Mouse (Mus musculus): Measurements from ENCODE around the gene Gal3st1.
"Not testable (repeated sequence)": the region's sequence is repeated elsewhere in the genome, so short reads cannot be mapped to it uniquely, and the experiment has no call there.

Gal3st1 gene

DNA sequence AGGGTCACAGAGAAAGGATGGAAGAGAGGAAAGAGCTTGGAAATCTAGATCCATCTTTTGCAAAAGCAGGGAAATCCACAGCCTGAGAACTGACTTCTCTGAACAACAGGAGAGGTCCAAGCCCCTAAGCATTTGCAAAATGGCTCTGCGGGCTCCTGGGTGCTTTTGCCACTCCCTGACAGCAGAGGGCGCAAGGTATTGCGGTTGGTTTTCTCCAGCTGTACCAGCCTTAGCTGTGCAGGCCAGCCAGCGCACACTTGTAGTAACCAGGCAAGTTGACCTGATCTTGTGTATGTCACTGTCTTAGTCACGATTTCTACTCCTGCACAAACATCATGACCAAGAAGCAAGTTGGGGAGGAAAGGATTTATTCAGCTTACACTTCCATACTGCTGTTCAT, 18.2 kb downstream of the Gal3st1 start:
- ChIA-PET POLR2A (interaction anchor here in 2 of 4 experiments (0.8 to 1.2 kb wide), 3 partner anchors 25 to 122 kb away, joined by 3 read pairs; partner anchors contain the start of genes Pes1 (in 1 of the 2) and Sec14l2 (in 1 of the 2)), CTCF (interaction anchor here (0.5 to 4.8 kb wide), 41 partner anchors 9 to 409 kb away, joined by 3 to 71 read pairs (median 4); partner anchors contain the start of genes Sec14l3 (in 2 of the 4), Gal3st1 (in 1 of the 4), Pes1 (in 1 of the 4) and Rnf215 (in 1 of the 4))

DNA sequence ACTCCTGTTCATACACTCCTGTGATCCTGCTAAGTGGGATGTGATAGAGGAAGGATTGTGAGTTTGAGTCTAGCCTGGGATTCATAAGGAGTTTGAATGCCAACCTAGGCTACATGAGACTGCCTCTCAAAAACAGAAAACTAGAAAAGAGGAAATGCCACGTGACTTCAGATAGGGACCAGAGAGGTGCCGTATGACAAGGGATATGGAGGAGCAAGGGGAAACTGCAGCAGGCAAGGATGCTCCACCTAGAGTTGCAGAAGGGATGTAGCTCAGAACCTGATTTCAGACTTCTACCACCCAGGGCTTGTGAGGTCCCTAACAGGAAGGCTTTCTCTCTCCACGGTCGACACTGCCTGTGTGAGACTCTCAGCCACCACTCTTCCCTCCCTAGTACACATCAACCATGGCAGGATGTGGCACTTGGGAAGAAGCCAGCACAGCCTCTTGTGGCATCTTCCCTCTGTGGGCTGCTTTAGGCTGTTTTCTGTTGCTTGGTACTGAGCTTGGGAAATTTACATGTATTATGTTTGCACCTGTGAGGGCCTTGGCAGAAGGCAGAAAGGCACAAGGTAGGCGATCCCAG, 21.9 kb downstream of the Gal3st1 start:
- CTCF ChIA-PET, result interaction anchor here in 3 of 4 experiments (0.8 to 2.5 kb wide), 7 partner anchors 11 to 113 kb away, joined by 3 to 28 read pairs (median 4); no protein-coding TSS in a partner anchor
- POLR2A ChIA-PET, result no interaction called here

DNA sequence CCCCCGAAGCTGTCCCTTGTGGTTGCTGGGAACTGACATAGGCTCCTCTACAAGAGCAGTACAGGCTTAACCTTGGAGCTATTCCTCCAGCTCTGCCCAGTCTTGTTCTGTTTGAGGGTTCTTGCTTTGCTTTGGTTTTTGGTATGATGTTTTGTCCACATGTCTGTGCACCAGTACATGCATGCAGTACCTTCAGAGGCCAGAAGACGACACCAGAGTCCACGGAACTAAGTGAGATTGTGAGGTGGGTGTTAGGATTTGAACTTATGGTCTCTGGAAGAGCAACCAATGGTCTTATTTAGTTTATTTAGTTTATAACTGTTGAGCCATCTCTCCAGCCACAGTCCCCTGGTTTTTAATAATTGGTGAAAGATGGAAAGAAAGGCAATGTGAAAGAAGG, 23.0 kb downstream of the Gal3st1 start:
- ChIA-PET CTCF (interaction anchor here (0.6 to 2.5 kb wide), 9 partner anchors 13 to 112 kb away, joined by 3 to 28 read pairs (median 7); no protein-coding TSS in a partner anchor), POLR2A (interaction anchor here in 2 of 4 experiments (0.6 to 1.9 kb wide), 6 partner anchors 22 to 316 kb away, joined by 3 to 9 read pairs (median 4); partner anchors contain the start of gene Sec14l2 (in 1 of the 2))

- CTCF ChIA-PET, result interaction anchor here in 3 of 4 experiments (0.6 to 1.2 kb wide), 3 partner anchors 11 to 68 kb away, joined by 3 to 4 read pairs (median 4); no protein-coding TSS in a partner anchor
- POLR2A ChIA-PET, result interaction anchor here in 2 of 4 experiments (0.5 to 0.6 kb wide), 4 partner anchors 11 to 619 kb away, joined by 3 read pairs; partner anchors contain the start of genes Gal3st1 (in 1 of the 2) and Rnf215 (in 1 of the 2)
Observed at GRCm38 (mm10) chr11:4012616-4013015, 29.2 kb downstream of the Gal3st1 start.

- POLR2A ChIA-PET, result interaction anchor here in 1 of 4 experiments (0.6 kb wide), 1 partner anchor 808 kb away, joined by 6 read pairs; no protein-coding TSS in a partner anchor
- CTCF ChIA-PET, result not testable (repeated sequence)
Observed at GRCm38 (mm10) chr11:4015796-4016195, 32.4 kb downstream of the Gal3st1 start.

DNA sequence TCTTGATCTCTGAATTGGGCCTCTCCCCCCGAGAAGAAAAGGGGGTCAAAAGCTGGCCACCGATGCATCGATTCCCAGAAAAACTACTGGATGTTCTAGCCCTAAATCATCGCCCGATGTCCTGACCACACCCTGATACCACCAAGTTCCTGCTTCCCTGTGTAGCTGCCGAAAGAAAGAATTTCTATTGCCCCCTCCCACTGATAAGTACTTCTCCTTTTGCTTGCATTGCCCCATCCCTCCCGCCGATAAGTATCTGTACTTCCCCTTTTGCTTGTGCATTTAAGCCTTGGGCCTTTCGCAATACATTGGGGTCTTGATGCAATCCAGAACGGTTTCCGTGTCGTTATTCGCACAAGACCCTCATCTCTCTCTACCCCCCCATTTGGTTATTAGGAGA, 38.7 kb downstream of the Gal3st1 start:
- POLR2A ChIA-PET, result interaction anchor here in 1 of 4 experiments (1.7 kb wide), 1 partner anchor 30 kb away, joined by 3 read pairs; no protein-coding TSS in a partner anchor

GRCm38 (mm10) chr11:4023321-4023720, 39.9 kb downstream of the Gal3st1 start:
- POLR2A ChIA-PET, result interaction anchor here in 3 of 4 experiments (0.6 to 1.7 kb wide), 7 partner anchors 9 to 1515 kb away, joined by 3 to 6 read pairs (median 4); partner anchors contain the start of gene Sec14l2 (in 1 of the 3)
- CTCF ChIA-PET, result interaction anchor here in 2 of 4 experiments (0.6 to 1.5 kb wide), 3 partner anchors 30 to 248 kb away, joined by 3 to 6 read pairs (median 5); no protein-coding TSS in a partner anchor

More for the DNA sequence above, 38.7 kb downstream of the Gal3st1 start:
- CTCF ChIA-PET, result not testable (repeated sequence)

DNA sequence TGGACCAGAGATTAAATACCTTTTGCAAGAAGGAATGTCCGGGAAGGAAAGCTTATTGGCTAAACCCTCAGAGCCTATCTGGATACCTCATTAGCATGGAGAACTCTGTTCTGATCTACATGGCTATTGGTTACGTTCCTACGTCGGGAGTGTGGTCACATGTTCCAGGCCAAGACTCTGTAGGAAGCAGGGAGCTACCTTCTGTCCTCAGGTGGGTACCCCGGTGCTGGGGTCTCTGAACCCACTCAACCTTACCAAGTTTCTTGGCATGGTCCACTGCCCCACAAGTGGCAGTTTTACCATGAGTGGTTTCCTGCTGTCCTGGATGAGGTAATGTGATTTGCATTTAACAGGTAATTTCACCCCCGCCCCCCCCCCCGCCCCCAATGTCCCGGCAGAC, 43.6 kb downstream of the Gal3st1 start:
- POLR2A ChIA-PET, result interaction anchor here in 3 of 4 experiments (0.6 to 1.1 kb wide), 6 partner anchors 8 to 132 kb away, joined by 3 to 5 read pairs (median 3); partner anchors contain the start of genes 4921536K21Rik (in 1 of the 3), Dusp18 (in 1 of the 3) and Pes1 (in 1 of the 3)
- CTCF ChIA-PET, result interaction anchor here (0.7 to 1.2 kb wide), 8 partner anchors 9 to 1038 kb away, joined by 3 to 5 read pairs (median 3); partner anchors contain the start of genes Gas2l1 (in 1 of the 4) and Rnf215 (in 1 of the 4)

- CTCF ChIA-PET, result interaction anchor here in 3 of 4 experiments (0.8 to 2.2 kb wide), 7 partner anchors 26 to 1037 kb away, joined by 3 to 6 read pairs (median 3); partner anchors contain the start of genes Gas2l1 (in 1 of the 3) and Rnf215 (in 1 of the 3)
- POLR2A ChIA-PET, result interaction anchor here in 1 of 4 experiments (1.1 kb wide), 1 partner anchor 64 kb away, joined by 3 read pairs; the partner anchor contains the start of gene Pes1
Observed at GRCm38 (mm10) chr11:4027561-4028334, 44.3 kb downstream of the Gal3st1 start.

- ChIA-PET POLR2A (interaction anchor here in 1 of 4 experiments (1.1 kb wide), 1 partner anchor 30 kb away, joined by 3 read pairs; no protein-coding TSS in a partner anchor), CTCF (interaction anchor here (0.6 to 2.2 kb wide), 14 partner anchors 9 to 387 kb away, joined by 3 to 24 read pairs (median 4); partner anchors contain the start of gene Sec14l2 (in 1 of the 4))
Observed at GRCm38 (mm10) chr11:4029343-4029742, 45.9 kb downstream of the Gal3st1 start.

DNA sequence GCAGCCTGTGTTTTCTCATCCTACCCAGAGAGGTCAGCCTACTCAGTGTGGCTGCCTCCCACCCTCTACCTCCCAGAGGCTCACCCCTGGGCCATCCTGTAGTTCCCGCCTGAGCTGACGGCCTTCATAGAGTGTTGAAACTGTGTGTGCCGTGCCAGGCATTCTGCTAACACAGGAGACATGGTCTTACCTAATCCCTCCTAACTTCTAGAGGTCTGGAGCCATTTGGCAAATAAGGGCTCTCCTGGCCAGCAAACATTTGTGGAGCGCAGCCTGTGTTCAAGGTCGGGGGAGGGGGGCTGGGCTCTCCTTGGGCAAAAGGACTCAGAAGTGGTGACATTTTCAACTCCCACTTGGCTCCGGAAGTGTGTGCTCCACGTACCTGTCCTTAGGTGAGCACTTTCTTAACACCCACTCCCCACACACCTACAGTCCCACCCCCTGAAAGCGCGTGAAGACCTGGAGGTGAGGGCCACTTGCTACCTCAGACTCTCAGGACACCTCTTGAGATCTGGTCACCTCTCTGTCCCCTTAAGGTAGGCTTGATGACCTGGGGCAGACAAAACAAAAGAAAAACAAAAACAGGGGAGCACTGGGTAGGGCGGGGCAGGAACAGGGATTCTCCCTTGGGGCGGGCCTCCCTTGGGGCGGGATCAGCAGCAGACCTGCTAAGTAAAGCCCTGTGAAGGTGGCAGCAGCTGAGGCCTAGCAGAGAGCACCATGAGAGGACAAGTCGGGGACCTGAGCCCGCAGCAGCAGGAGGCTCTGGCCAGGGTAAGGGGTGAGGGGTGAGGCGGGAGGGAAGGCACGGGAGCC, 47.9 kb downstream of the Gal3st1 start, which contains the start of gene Sec14l4:
Gene Sec14l4, plus strand, starts transcription at position 337 of the 816 bp plus-strand sequence.
- POLR2A ChIA-PET, result interaction anchor here in 3 of 4 experiments (0.6 to 1.6 kb wide), 8 partner anchors 8 to 188 kb away, joined by 3 to 6 read pairs (median 4); partner anchors contain the start of genes Pes1 (in 1 of the 3) and Tbc1d10a (in 1 of the 3)
- CTCF ChIA-PET, result interaction anchor here in 3 of 4 experiments (0.7 to 2.2 kb wide), 5 partner anchors 22 to 49 kb away, joined by 3 to 8 read pairs (median 7); partner anchors contain the start of gene Gal3st1 (in 1 of the 3)

DNA sequence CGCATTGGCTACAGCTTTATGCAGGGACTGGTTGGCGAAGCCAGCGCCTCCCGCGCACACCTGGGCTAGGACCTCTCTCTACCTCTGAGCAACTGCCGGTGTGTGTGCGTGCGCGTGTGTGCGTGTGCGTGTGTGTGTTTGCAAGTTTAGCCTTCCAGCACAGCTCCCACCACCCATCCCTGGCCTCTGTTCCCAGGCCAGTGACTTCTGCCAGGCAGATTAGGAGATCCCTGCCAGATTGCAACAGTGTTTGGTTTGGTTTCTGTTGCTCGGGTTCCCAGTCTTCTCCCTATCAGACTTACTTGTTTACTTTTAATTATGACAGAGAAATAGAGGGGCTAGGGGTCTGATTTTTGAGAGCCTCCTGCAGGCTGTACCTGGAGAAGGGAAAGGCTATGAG, 48.5 kb downstream of the Gal3st1 start:
- ChIA-PET CTCF (interaction anchor here in 3 of 4 experiments (0.7 to 2.2 kb wide), 5 partner anchors 21 to 49 kb away, joined by 3 to 8 read pairs (median 7); partner anchors contain the start of gene Gal3st1 (in 1 of the 3)), POLR2A (interaction anchor here in 3 of 4 experiments (0.6 to 1.6 kb wide), 7 partner anchors 8 to 187 kb away, joined by 3 to 6 read pairs (median 4); partner anchors contain the start of genes Pes1 (in 1 of the 3) and Tbc1d10a (in 1 of the 3))

GRCm38 (mm10) chr11:4033471-4033870, 50.0 kb downstream of the Gal3st1 start:
- ChIA-PET POLR2A (interaction anchor here in 2 of 4 experiments (0.6 to 0.8 kb wide), 2 partner anchors 102 to 219 kb away, joined by 4 to 5 read pairs; no protein-coding TSS in a partner anchor), CTCF (interaction anchor here in 1 of 4 experiments (0.6 to 1.9 kb wide), 2 partner anchors 47 to 237 kb away, joined by 8 read pairs; no protein-coding TSS in a partner anchor)

- ChIA-PET CTCF (interaction anchor here in 1 of 4 experiments (2.6 kb wide), 1 partner anchor 46 kb away, joined by 13 read pairs; no protein-coding TSS in a partner anchor), POLR2A (interaction anchor here in 1 of 4 experiments (1.3 kb wide), 2 partner anchors 9 to 46 kb away, joined by 3 to 5 read pairs; no protein-coding TSS in a partner anchor)
Observed at GRCm38 (mm10) chr11:4034169-4034568, 50.7 kb downstream of the Gal3st1 start.

- ChIA-PET CTCF (interaction anchor here in 3 of 4 experiments (0.5 to 2.6 kb wide), 6 partner anchors 9 to 266 kb away, joined by 3 to 13 read pairs (median 3); no protein-coding TSS in a partner anchor), POLR2A (interaction anchor here in 2 of 4 experiments (0.7 to 1.3 kb wide), 7 partner anchors 9 to 59 kb away, joined by 3 to 5 read pairs (median 3); no protein-coding TSS in a partner anchor)
Observed at GRCm38 (mm10) chr11:4035116-4035892, 51.9 kb downstream of the Gal3st1 start.
